Mouse (Mus musculus) thymus, adult 2 months (tissue): ENCODE results near the gene Il34.

ENCODE experiments used
- CTCF ChIP-seq: fragments of 200-500 bp; IDR thresholded peaks from 2 replicates; pipeline ENCODE4 v1.5.1; 2012; ENCODE audit warnings: mild to moderate bottlenecking, control low read depth, low read length, moderate library complexity, borderline replicate concordance; ENCODE audit not compliant: control insufficient read depth, poor library complexity, insufficient read depth; ENCODE audit errors: extremely low read depth
- POLR2A ChIP-seq: fragments of 200-500 bp; IDR thresholded peaks from 2 replicates; pipeline ENCODE4 v1.6.1; 2012; ENCODE audit warnings: mild to moderate bottlenecking, low read length, control low read depth, moderate library complexity; ENCODE audit not compliant: control insufficient read depth, poor library complexity, insufficient read depth; ENCODE audit errors: extremely low read depth

GRCm38 (mm10) chr8:110697571-110697970 is 108.2 kb downstream of the Il34 start:
- TF ChIP-seq POLR2A (no peak), CTCF (no peak)
